Mouse (Mus musculus): Measurements from ENCODE around the gene Cfap73. TPM values are rescaled to one million over a fixed set of nuclear protein-coding genes. Genes with fewer than 3 reads are reported as not detected.

Cfap73 gene
- total RNA-seq, 2 experiments from 2014 or later = 0.39 TPM; not detected in 1

- Histone ChIP-seq H3K27ac (no peak overlapping the region), H3K4me3 (peak overlapping the region; percentile 51)
- DNase-seq (ENCODE audit: low spot score in 2 of 2) = peak; percentile 75 to 88
- TF ChIP-seq CTCF (conservative IDR thresholded peaks at IDR 0.05) = peak; percentile 75
These were observed 29.2 kb downstream of the Cfap73 start for GRCm38 (mm10) chr5:120604839-120605238.

DNA sequence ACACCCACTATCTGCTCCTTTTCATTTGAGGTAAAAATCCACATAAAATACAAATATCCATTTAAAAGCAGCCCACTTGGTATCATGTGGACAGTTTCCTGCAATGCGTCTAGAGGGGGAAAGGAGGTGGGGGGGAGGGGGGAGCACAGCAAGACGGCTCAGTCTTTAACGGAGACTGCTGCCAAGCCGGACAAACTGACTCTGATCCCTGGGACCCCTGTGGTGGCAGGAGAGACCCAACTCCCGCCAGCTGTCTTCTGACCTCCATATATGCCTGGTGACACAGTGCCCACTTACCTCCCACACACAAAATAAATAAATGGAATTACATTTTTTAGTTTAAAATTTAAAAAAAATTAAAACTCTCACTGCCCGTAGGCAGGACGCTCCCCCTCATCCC, 30.5 kb downstream of the Cfap73 start:
- Histone ChIP-seq H3K4me3 (no peak overlapping the region), H3K27ac (no peak overlapping the region)
- DNase-seq (ENCODE audit: low spot score in 2 of 2) = no peak
- no peak for TF ChIP-seq CTCF (conservative IDR thresholded peaks at IDR 0.05)

DNA sequence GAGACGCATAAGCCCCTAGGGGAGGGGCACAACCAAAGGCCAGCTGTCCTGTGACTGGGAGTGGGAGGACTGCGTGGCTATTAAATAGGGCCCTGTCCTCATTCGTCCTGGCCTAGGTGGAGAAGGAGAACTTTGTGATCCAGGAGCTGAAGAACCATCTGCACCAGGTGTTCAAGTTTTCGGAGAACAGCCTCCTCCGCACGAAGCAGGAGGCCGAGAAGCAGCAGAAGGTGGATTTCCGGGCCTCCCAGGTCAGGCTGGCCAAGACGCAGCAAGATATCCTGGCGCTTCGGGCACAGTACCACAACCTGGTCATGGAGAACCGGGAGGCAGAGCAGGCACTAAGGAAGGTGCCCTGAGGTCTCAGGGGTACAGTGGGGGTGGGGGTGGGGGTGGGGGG, 31.8 kb downstream of the Cfap73 start:
- H3K4me3 ChIP-seq = no peak overlapping the region
- H3K27ac ChIP-seq = no peak overlapping the region
- no peak for TF ChIP-seq CTCF (conservative IDR thresholded peaks at IDR 0.05)
- no peak for DNase-seq (ENCODE audit: low spot score in 2 of 2)

GRCm38 (mm10) chr5:120600946-120601668, 32.9 kb downstream of the Cfap73 start:
- no peak for DNase-seq (ENCODE audit: low spot score in 2 of 2)
- no peak overlapping the region for H3K4me3 ChIP-seq
- peak; percentile 72 for TF ChIP-seq CTCF (conservative IDR thresholded peaks at IDR 0.05)
- H3K27ac ChIP-seq = no peak overlapping the region

DNA sequence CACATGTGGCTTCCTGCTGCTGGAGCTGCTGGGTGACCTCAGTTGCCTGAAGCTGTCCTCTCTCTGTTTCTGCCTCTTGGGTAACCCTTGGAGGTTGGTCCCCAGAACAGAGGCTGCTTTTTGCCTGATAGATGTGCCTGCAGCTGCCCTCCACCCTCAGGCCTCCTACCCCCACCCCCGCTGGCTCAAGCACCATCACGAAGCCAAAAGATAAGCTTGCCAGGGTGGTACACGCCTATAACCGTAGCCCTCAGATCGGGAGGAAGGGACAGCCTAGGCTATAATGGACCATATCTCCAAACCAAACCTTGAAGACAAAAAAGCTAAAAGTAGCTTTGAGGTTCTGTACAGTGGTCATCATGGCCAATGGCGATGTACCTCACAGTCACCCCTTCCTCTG, 34.4 kb downstream of the Cfap73 start:
- DNase-seq (ENCODE audit: low spot score in 2 of 2) = no peak
- Histone ChIP-seq H3K4me3 (no peak overlapping the region), H3K27ac (no peak overlapping the region)
- no peak for TF ChIP-seq CTCF (conservative IDR thresholded peaks at IDR 0.05)

DNA sequence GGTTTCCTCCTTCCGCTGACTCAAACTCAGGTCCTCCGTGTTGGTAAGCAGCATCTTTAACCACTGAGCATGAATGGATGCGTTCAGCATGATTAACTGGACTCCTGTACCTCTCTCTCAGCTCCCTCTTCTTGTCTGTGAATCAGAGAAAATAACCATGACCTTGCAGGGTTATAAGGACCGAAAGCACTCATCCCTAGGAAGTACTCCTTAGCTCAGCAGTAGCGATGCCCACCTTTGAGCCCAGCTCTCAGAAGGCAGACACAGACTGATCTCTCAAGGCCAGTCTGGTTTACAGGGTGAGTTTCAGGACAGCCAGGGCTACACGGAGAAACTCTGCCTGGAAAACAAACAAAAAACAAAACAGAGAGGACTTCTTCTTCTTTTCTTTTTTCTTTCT, 39.5 kb downstream of the Cfap73 start:
- no peak for TF ChIP-seq CTCF (conservative IDR thresholded peaks at IDR 0.05)
- H3K27ac ChIP-seq = no peak overlapping the region
- no peak for DNase-seq (ENCODE audit: low spot score in 2 of 2)
- no peak overlapping the region for H3K4me3 ChIP-seq

DNA sequence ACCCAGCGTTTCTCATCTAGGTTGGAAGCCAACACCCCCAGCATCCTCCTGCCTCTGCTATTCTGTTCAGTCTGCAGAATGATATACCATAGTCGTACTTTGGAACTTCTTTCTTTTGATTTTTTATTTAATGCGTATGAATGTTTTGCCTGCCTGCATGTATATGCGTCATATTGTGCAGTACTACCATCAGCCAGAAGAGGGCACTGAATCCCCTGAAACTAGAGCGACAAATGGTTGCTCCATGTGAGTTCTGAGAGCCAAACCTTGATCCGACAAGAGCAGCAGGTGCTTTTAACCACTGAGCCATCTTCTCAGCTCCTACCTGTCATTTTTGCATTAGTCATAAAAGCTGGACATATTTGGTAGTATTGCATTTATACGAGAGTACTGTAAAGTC, 41.9 kb downstream of the Cfap73 start:
- H3K27ac ChIP-seq = no peak overlapping the region

GRCm38 (mm10) chr5:120590356-120591010, 43.6 kb downstream of the Cfap73 start:
- no peak for DNase-seq (ENCODE audit: low spot score in 2 of 2)
- Histone ChIP-seq H3K4me3 (no peak overlapping the region), H3K27ac (no peak overlapping the region)
- TF ChIP-seq CTCF (conservative IDR thresholded peaks at IDR 0.05) = peak; percentile 61

More for the DNA sequence above, 41.9 kb downstream of the Cfap73 start:
- no peak overlapping the region for H3K4me3 ChIP-seq
- TF ChIP-seq CTCF (conservative IDR thresholded peaks at IDR 0.05) = peak; percentile 68
- DNase-seq (ENCODE audit: low spot score in 2 of 2) = no peak

- H3K27ac ChIP-seq = peak within 1 kb of the TSS; percentile 98
- peak; percentile 68 for TF ChIP-seq CTCF (conservative IDR thresholded peaks at IDR 0.05)
- DNase-seq (ENCODE audit: low spot score in 2 of 2) = peak; percentile 99
- H3K4me3 ChIP-seq = peak within 1 kb of the TSS; percentile 92
These were observed 45.4 kb downstream of the Cfap73 start, which contains the start of the genes Tpcn1 and Iqcd for GRCm38 (mm10) chr5:120588569-120589094. Tpcn1 (minus strand) TSS chr5:120588673. Iqcd (plus strand) TSS chr5:120589016.

DNA sequence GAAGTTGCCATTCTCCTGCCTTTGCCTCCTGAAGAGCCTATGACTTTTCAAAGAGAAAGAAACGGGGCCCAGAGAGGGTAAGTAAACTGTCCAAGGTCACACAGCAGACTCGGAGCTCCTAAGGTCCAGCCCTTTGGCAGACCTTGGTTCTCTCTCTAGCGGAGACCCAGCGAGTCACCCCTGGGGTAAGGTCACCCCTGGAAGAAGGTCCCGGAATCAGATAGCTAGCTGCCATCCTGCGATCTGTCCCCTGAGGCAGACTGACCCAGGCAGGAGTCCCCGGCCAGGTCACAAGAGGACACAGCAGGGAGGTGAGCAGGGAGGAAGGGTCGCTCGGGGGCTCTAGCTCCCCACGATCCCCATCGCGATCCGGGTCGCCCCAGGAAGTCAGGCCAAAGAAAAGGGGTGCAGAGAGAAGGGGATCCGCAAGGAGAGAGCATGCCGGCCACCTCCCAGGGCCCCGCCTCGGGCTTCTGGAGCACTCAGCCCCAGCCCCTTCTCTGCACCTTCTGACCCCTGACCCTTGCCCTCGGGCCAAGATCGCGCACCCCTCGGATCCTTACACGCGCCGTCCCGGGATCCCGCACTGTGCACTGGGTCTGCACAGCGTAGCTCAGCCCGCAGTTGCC, 46.0 kb downstream of the Cfap73 start:
- peak overlapping the region; percentile 98 for H3K27ac ChIP-seq
- H3K4me3 ChIP-seq = peak overlapping the region; percentile 92
- no peak for TF ChIP-seq CTCF (conservative IDR thresholded peaks at IDR 0.05)
- no peak for DNase-seq (ENCODE audit: low spot score in 2 of 2)

DNA sequence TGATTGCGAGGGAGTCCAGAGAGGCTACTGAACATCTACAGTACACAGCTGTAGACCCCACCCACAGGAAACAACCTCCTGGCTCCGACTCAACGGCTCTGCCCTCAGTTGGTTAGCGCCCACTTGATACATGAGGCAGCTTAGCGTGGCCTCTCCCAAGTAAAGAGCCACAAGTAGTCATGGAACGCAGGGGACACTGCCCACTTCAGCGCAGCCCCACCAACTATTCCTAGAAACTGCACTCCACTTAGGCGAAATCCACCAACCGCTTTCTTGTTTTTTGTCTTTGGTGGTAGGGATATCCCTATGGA, 46.5 kb downstream of the Cfap73 start:
- peak overlapping the region; percentile 98 for H3K27ac ChIP-seq

GRCm38 (mm10) chr5:120586741-120587615, 47.1 kb downstream of the Cfap73 start:
- Histone ChIP-seq H3K4me3 (peak overlapping the region; percentile 92), H3K27ac (peak overlapping the region; percentile 98)
- no peak for DNase-seq (ENCODE audit: low spot score in 2 of 2)
- no peak for TF ChIP-seq CTCF (conservative IDR thresholded peaks at IDR 0.05)

More for the DNA sequence above, 46.5 kb downstream of the Cfap73 start:
- H3K4me3 ChIP-seq = peak overlapping the region; percentile 92
- DNase-seq (ENCODE audit: low spot score in 2 of 2) = no peak
- TF ChIP-seq CTCF (conservative IDR thresholded peaks at IDR 0.05) = no peak

All from layer of hippocampus, adult 2 months (tissue).